Mouse (Mus musculus) CH12F3 (cell line): ENCODE results near the gene Spata17.

Source experiments
- in situ Hi-C: fragments of 300-500 bp; cut with MboI; formaldehyde crosslinking; loops from 2 replicates; pipeline ENCODE4 v1.14.3; 2020; ENCODE audit warnings: low sequenced_read_pairs

The Spata17 gene

GRCm38 (mm10) chr1:187178546-187178945 is 36.7 kb downstream of the Spata17 start:
- in situ Hi-C loops: no loop called here

DNA sequence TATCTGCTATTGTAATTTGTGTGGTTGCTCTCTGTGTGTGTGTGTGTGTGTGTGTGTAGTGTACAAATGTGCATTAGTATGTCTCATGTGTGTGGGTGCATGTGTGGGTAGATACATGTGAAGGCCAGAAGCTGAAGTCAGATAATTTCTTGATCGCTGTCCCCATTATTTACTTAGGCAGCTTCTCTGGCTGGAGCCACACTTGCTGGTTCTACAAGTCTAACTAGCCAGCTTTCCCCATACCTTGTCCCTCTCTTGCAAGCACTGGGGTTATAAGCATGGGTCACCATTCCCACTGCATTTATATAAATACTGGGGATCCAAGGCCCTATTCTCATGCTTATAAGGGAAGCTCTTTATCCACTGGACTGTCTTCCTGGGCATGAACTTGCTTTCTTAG is 39.3 kb downstream of the Spata17 start:
- in situ Hi-C loops: no loop called here

- in situ Hi-C loops: no loop called here
Measured at GRCm38 (mm10) chr1:187170361-187170760, 44.9 kb downstream of the Spata17 start.

DNA sequence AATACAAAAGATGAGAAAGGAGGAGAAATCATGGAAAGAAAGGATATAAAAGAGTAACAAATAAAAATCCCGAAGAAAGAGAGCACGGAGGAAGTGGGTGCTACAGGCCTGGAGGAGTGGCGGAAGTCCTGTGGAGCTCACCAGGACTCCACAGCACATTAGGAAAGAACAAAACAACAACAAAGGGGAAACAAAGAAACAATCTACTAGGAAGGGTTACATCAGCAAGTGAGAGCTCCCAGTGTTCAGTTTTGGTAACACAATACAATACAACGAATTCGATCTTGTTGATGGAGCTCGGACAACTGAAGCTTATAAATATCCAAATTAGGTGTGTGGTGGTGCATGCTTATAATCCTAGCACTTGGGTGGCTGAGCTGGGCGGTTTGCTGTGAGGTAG is 45.6 kb downstream of the Spata17 start:
- in situ Hi-C loops: no loop called here

GRCm38 (mm10) chr1:187163571-187163970 is 51.7 kb downstream of the Spata17 start:
- in situ Hi-C loops: no loop called here

GRCm38 (mm10) chr1:187155658-187156057 is 59.6 kb downstream of the Spata17 start:
- in situ Hi-C loops: no loop called here

DNA sequence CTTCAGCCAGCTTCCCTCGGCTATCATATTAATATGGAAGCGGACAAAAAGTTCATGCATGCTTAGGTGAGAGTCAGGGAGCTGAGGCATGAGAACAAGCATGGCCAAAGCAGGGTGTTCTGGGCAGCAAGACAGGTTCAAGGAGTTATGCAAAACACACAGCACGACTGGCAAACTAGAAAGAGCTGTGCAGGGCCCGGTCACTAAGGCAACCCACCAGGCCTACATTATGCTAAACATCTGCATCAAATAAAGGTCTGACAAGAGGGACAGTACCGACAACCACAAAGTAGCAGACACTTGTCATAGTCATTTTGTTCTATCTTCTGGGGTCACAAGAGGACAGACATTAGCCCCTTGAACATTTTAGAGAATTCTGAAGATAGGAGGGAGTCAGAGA is 61.6 kb downstream of the Spata17 start:
- in situ Hi-C loops: no loop called here

GRCm38 (mm10) chr1:187152571-187152970 is 62.7 kb downstream of the Spata17 start:
- in situ Hi-C loops: no loop called here

DNA sequence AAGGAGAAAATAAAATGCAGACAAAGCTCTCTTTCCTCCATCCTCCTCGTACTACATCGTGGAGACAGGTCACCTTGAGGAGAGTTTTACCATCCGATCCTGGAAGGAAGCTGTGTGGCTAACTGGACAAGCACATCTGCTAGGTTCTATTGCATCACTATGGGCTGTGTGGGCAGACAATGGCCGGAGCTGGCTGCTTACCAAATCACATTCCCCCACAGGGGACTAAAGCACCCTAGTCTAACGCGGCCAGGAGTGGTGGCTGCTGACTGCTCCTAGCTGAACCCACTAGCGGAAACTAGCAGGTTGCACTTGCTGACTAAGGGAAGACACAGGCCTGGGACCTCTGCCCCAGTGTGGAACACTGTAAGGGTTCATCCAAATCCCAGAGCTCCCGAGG is 72.3 kb downstream of the Spata17 start:
- in situ Hi-C loops: loop anchor here (25.0 kb wide), 1 partner anchor 306 kb away; no protein-coding TSS in a partner anchor

DNA sequence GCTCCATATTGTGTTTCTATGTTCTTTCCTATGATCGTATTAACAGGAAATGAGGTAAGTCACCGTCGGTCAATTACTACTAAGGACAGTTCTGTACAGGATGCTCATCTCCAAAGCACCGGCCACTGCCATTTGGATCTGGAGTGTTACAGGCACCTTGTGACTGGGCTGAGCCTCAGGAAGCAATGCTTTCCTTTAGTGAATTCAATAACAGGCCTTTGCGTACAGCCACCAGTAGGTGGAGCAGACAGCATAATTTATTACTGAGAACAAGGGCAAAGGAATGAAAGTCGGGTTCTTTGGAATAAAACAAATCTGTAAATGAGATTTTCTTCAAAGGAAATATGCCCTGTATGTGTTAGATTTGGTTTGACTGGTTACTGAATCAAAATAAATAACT is 77.8 kb downstream of the Spata17 start:
- in situ Hi-C loops: loop anchor here (25.0 kb wide), 1 partner anchor 300 kb away; no protein-coding TSS in a partner anchor

DNA sequence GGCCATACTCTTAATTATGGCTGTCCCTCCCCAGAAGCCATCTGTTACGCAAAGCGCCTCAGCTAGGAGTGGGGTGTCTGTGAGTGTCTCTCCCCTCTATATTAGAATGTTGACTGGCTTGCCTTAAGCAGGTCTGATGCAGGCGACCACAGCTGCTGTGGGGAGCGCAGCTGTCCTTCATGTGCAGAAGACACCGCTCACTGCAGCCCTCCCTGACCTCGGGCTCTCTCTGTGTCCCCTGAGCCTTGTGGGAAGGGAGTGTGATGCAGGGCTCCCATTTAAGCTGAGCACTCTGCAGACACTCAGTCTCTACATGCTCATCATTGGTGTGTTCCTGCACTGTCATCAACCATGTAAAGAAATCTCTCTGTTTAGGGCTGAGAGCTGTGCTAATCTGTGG is 79.4 kb downstream of the Spata17 start:
- in situ Hi-C loops: loop anchor here (25.0 kb wide), 1 partner anchor 299 kb away; no protein-coding TSS in a partner anchor

DNA sequence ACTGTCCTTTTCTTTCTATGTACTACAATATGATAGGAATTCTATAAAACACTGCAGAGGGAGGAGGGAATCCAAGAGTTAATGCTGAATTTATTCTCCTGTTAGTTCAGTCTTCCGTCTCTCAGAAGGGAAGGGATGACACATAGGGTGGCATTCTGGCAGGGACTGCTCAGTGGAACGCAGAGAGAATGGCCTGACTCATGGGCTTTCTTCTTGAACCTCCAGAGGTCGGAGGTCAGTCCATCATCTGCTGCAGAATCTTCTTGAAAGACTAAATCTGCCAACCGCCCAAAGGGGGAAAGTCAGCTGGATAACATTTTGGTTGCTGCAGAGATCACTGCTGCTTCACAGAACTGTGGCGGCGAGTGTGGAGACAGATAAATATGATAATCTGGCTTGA is 81.4 kb downstream of the Spata17 start:
- in situ Hi-C loops: loop anchor here (25.0 kb wide), 1 partner anchor 297 kb away; no protein-coding TSS in a partner anchor

- in situ Hi-C loops: loop anchor here (25.0 kb wide), 1 partner anchor 295 kb away; no protein-coding TSS in a partner anchor
Measured at GRCm38 (mm10) chr1:187132348-187132747, 82.9 kb downstream of the Spata17 start.

DNA sequence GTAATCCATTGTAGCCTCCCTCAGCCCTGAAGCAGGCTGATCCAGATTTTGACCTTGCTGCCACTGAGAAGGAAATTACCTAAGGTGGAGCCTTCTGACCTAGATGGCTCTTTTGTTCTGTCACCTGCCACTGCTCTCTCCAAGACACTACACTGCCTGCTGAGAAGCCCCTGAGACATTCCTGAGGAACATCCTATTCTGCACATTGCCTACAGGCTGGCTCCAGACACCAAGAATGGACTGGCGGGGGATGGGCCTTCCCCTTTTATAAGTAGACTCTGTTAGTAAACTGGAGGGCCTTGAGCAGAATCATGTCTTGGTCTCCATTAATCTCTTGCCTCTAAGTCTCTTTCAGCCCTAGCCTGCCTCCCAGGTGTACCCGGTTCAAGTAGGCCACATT is 87.7 kb downstream of the Spata17 start:
- in situ Hi-C loops: loop anchor here (25.0 kb wide), 1 partner anchor 290 kb away; no protein-coding TSS in a partner anchor

GRCm38 (mm10) chr1:187125733-187126132 is 89.5 kb downstream of the Spata17 start:
- in situ Hi-C loops: loop anchor here (25.0 kb wide), 1 partner anchor 288 kb away; no protein-coding TSS in a partner anchor

DNA sequence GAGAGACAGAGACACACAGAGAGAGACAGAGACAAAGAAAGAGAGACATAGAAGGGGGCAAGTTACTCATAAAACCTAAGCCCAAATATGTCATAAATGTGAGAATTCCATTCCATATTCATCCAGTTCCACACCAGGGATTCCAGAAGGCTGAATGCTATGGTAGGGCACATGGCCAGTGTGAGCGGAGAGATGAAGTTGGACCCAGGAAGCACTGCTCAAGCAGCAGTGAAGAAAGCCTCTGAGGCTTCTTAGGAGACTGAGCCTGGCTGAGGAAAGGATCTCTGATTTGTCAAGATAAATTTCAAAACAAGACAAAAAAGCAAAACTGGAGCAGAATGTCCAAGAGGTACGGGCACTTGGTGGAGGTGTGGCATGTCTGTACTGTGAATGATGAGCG is 90.3 kb downstream of the Spata17 start:
- in situ Hi-C loops: loop anchor here (25.0 kb wide), 1 partner anchor 288 kb away; no protein-coding TSS in a partner anchor

- in situ Hi-C loops: no loop called here
Measured at GRCm38 (mm10) chr1:187119300-187119699, 96.0 kb downstream of the Spata17 start.

DNA sequence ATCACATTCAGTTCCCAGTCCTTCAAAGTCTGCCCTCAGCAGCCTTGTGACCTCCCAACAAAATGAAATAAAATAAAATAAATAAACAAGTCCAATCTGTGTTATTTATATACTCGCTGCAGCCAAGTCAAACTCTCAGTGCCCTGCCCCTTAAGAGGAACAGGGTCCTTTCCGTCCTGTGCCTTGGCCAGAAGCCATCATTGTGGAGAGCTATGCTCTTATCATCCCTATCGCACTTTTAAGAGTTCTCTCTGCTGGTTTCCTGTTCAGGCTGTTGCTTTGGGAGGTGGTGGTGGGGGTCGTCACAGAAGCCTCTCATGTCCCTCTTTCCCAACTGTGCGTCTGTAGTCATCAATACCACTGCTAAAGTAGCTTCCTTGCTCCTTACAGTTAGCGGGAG is 97.2 kb downstream of the Spata17 start:
- in situ Hi-C loops: no loop called here

- in situ Hi-C loops: no loop called here
Measured at GRCm38 (mm10) chr1:187113716-187114115, 101.5 kb downstream of the Spata17 start.

GRCm38 (mm10) chr1:187102130-187102529 is 113.1 kb downstream of the Spata17 start:
- in situ Hi-C loops: no loop called here

DNA sequence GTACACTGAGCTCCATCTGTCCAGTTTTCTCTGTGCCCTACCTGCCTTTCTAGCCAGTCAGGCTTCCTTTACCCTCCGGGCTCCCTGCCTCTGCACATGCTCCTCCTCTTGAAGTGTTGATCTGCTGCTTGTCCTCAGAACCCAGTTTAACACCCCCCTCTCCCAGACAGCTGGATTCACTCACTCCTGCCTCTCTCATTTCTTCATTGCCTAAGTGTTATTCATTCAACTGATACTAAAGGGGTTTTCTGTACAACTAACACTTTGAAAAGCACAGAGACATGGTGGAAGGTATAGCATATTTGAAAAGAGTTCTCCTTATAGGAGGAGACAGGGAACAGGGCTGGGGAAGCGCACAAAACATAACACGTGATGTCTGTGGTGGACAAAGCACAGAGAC is 114.1 kb downstream of the Spata17 start:
- in situ Hi-C loops: no loop called here

- in situ Hi-C loops: no loop called here
Measured at GRCm38 (mm10) chr1:187100624-187101023, 114.6 kb downstream of the Spata17 start.

GRCm38 (mm10) chr1:187098285-187098684 is 117.0 kb downstream of the Spata17 start:
- in situ Hi-C loops: no loop called here
